Mouse (Mus musculus) ovary, adult 10 weeks (tissue): ENCODE results near the gene Vmn2r4. TPM values are rescaled to one million over a fixed set of nuclear protein-coding genes. Genes with fewer than 3 reads are reported as not detected.

Experiments
- polyA plus RNA-seq: library from polyadenylated mRNA; stranded (reverse); fragments of 350-450 nt; fragmentation: Illumina TruSeq; extraction: RNeasy Lipid Tissue Mini Kit (QIAGEN cat#74804); gene quantifications from one replicate; pipeline ENCODE4 v1.2.3, GENCODE M21; 2014

The Vmn2r4 gene
- not detected for polyA plus RNA-seq

GRCm38 (mm10) chr3:64415268-64415667 is at the start of gene Vmn2r4:
TSS of gene Vmn2r4 (minus strand) at chr3:64415368.

Other genes with a start within 250 kb of the Vmn2r4 start
- not detected for gene Vmn2r3, start 125.7 kb downstream of the Vmn2r4 start, polyA plus RNA-seq
- gene Vmn2r5, start 94.5 kb upstream of the Vmn2r4 start, polyA plus RNA-seq: not detected
- gene Vmn2r6, start 150.5 kb upstream of the Vmn2r4 start, polyA plus RNA-seq: not detected